Comparison of ENCODE assay signal across 8 mouse cellular contexts in the genomic region with DNA sequence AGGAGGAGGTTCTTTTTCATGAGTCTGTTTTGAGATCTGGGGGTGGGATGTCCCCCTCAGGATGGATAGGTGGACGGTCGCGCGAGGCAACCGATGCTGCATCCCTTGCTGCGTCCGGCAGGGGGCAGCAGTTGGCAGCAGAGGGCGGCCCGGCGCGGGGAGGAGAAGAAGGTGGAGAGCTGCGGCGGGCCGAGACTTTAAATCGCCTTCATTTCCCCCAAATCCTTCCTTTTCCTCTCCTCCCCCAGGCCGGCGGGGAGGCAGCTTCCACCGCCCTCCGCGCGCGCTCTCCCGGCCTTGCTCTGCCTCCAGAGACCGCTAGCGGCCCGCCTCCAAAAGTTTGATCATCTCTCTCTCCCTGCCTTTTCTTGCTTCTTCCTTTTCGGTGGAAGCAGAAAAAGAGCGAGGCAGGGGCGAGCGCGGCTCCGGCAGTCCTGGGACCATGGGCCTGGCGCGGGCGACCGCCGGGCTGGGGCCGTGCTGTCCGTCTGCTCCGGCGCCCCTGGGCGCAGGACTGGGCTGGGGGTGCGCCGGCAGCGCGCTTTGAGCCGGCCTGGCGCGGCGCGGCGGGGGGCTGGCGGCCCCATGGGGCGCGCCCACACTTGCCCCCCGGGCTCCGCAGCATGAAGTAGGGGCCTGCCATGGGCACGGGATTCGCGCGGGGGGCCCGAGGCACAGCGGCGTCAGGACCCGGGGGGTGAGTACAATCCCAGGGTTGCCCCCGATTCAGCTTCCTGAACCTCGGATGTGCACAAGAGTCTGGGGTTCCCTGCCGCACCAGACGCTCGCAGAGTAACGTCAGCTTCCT. TPM values are rescaled to one million over a fixed set of nuclear protein-coding genes. Genes with fewer than 3 reads are reported as not detected.
DNase-seq lines count a peak whose midpoint lies in the region; ATAC-seq and TF ChIP-seq lines count a peak whose summit lies in the region.

No protein-coding gene starts in this region.

- peaks cover 96% of the 10 kb centered on the region for H3K27me3 ChIP-seq in CH12.LX (replicated peaks)
- peaks cover 49% of the 10 kb centered on the region for H3K27me3 ChIP-seq in forebrain, embryonic 12.5 days
- peaks cover 11% of the 10 kb centered on the region for H3K27me3 ChIP-seq in lung, embryonic 16.5 days (ENCODE audit: control insufficient read depth, insufficient read depth, low read depth, low read length)
- no peaks in the 10 kb centered on the region; the same call in 1 of the 2 replicates for H3K27me3 ChIP-seq in thymus, adult 2 months (ENCODE audit: control insufficient read depth, insufficient read depth, low read length)

- peak overlapping the region in 2 of 3 experiments; percentile 28 to 51 for H3K4me3 ChIP-seq in CH12.LX (replicated peaks in 1 of 3; ENCODE audit: low read depth in 2 of 3, low read length in 2 of 3, poor library complexity in 1 of 3)
- peak overlapping the region; percentile 78 for H3K4me3 ChIP-seq in forebrain, embryonic 12.5 days (replicated peaks)
- peak overlapping the region; percentile 88 for H3K4me3 ChIP-seq in lung, embryonic 16.5 days (ENCODE audit: low read length)
- peak overlapping the region; percentile 66 for H3K4me3 ChIP-seq in thymus, adult 2 months (ENCODE audit: control insufficient read depth, insufficient read depth, low read length)

- intact Hi-C loops in heart, postnatal 14 days (cut with DNase I), result loop anchor here (1.0 to 2.0 kb wide), 3 partner anchors 29 to 103 kb away; no protein-coding TSS in a partner anchor

- peak overlapping the region; percentile 29; the same call in 1 of the 2 replicates for H3K9ac ChIP-seq in CH12.LX (ENCODE audit: insufficient read depth, low read depth)
- H3K9ac ChIP-seq in forebrain, embryonic 12.5 days, result peak overlapping the region; percentile 70
- H3K9ac ChIP-seq in lung, embryonic 16.5 days (ENCODE audit: low read length), result peak overlapping the region; percentile 91

- in situ Hi-C loops in CH12.LX (cut with MboI; ENCODE audit: low pct_ligation_motif_present, low pct_unique_long_range_greater_than_20kb, low sequenced_read_pairs), result loop anchor here (5.0 to 25.0 kb wide), 2 partner anchors 97 to 347 kb away; a partner anchor contains a TSS

- H3K9me3 ChIP-seq in CH12.LX (replicated peaks; ENCODE audit: low read length), result peaks cover 5% of the 10 kb centered on the region
- H3K9me3 ChIP-seq in forebrain, embryonic 12.5 days, result no peaks in the 10 kb centered on the region
- H3K9me3 ChIP-seq in lung, embryonic 16.5 days (ENCODE audit: control insufficient read depth, low read length), result no peaks in the 10 kb centered on the region

- DNase-seq in CH12.LX (ENCODE audit: extremely low read depth), result peak; percentile 29
- peak; percentile 32 for DNase-seq in c-Kit-positive CD71-negative TER-119-negative erythroid progenitor cells, embryonic 14.5 days (ENCODE audit: low read depth)
- DNase-seq in heart, postnatal 14 days, result peak; percentile 90 to 91
- peak; percentile 16 for DNase-seq in large intestine, adult 2 months (ENCODE audit: low read depth, low spot score)
- peak; percentile 59 for DNase-seq in ovary, adult 18-20 months (ENCODE audit: low spot score)
- peak; percentile 87 for DNase-seq in thymus, adult 2 months

- no peak for TF ChIP-seq POLR2A in CH12.LX (IDR thresholded peaks at IDR 0.05; ENCODE audit: low read depth, low read length)
- TF ChIP-seq POLR2A in thymus, adult 2 months (IDR thresholded peaks at IDR 0.05; ENCODE audit: control insufficient read depth, extremely low read depth, insufficient read depth, low read length, poor library complexity), result no peak

- WGBS in forebrain, embryonic 12.5 days, result 1% methylated on average over 62 of the region's 71 CpGs
- WGBS in large intestine, adult 2 months, result under 1% methylated on average over 71 of the region's 71 CpGs
- whole genome bisulfite sequencing in lung, embryonic 16.5 days, result under 1% methylated on average over 68 of the region's 71 CpGs
- WGBS in thymus, adult 2 months, result 2% methylated on average over 71 of the region's 71 CpGs

- 0 out of 4 replicates have a peak, but pooled peaks cover 0 to 3% of the 10 kb centered on the region in 2 experiments for H3K4me1 ChIP-seq in CH12.LX (ENCODE audit: control insufficient read depth in 1 of 2, insufficient read depth in 2 of 2)
- H3K4me1 ChIP-seq in forebrain, embryonic 12.5 days, result peaks cover 29% of the 10 kb centered on the region
- H3K4me1 ChIP-seq in lung, embryonic 16.5 days (replicated peaks; ENCODE audit: control insufficient read depth, insufficient read depth, low read length), result peaks cover 30% of the 10 kb centered on the region
- peaks cover 31% of the 10 kb centered on the region for H3K4me1 ChIP-seq in thymus, adult 2 months (replicated peaks; ENCODE audit: control insufficient read depth, insufficient read depth, low read length)

- peak overlapping the region; percentile 93 for H3K4me2 ChIP-seq in CH12.LX (ENCODE audit: insufficient read depth, low read depth, poor library complexity, severe bottlenecking)
- peak overlapping the region; percentile 100 for H3K4me2 ChIP-seq in forebrain, embryonic 12.5 days
- peak overlapping the region; percentile 96 for H3K4me2 ChIP-seq in lung, embryonic 16.5 days (ENCODE audit: low read depth, low read length)

- dilution Hi-C loops in CH12.LX (cut with MboI; ENCODE audit: extremely low pct_ligation_motif_present, extremely low pct_unique_long_range_greater_than_20kb, low sequenced_read_pairs), result no loop called here

- H3K27ac ChIP-seq in CH12.LX (ENCODE audit: insufficient read depth, low read depth), result no peak overlapping the region
- H3K27ac ChIP-seq in forebrain, embryonic 12.5 days, result no peak overlapping the region
- H3K27ac ChIP-seq in lung, embryonic 16.5 days (ENCODE audit: low read length), result peak overlapping the region; percentile 82
- H3K27ac ChIP-seq in thymus, adult 2 months (ENCODE audit: control insufficient read depth, insufficient read depth, low read length), result no peak overlapping the region

- peak; percentile 62 for ATAC-seq in forebrain, embryonic 12.5 days (ENCODE audit: low FRiP score)
- ATAC-seq in lung, embryonic 16.5 days (ENCODE audit: low read depth), result peak; percentile 36

- H3K36me3 ChIP-seq in CH12.LX (replicated peaks in 1 of 2; ENCODE audit: control insufficient read depth in 1 of 2, insufficient read depth in 1 of 2, low read length in 1 of 2), result no peaks in the 10 kb centered on the region
- no peaks in the 10 kb centered on the region for H3K36me3 ChIP-seq in forebrain, embryonic 12.5 days (replicated peaks)
- no peaks in the 10 kb centered on the region for H3K36me3 ChIP-seq in lung, embryonic 16.5 days (ENCODE audit: control insufficient read depth, insufficient read depth, low read length)
- no peaks in the 10 kb centered on the region for H3K36me3 ChIP-seq in thymus, adult 2 months (ENCODE audit: control insufficient read depth, insufficient read depth, low read length)

- TF ChIP-seq RAD21 in CH12.LX (IDR thresholded peaks at IDR 0.05; ENCODE audit: low read depth, low read length), result peak; percentile 61

- H3K79me2 ChIP-seq in CH12.LX (replicated peaks; ENCODE audit: control insufficient read depth, extremely low read depth, insufficient read depth, poor library complexity, severe bottlenecking), result no peaks in the 10 kb centered on the region

- no peak for TF ChIP-seq EP300 in CH12.LX (IDR thresholded peaks at IDR 0.05; ENCODE audit: low read length)

- peak; percentile 23 to 85; a peak in 3 of 4 replicates for TF ChIP-seq CTCF in CH12.LX (conservative IDR thresholded peaks at IDR 0.05 in 1 of 2, IDR thresholded peaks at IDR 0.05 in 1 of 2; ENCODE audit: low read depth in 2 of 2, low read length in 2 of 2)
- peak; percentile 95 for TF ChIP-seq CTCF in thymus, adult 2 months (IDR thresholded peaks at IDR 0.05; ENCODE audit: borderline replicate concordance, control insufficient read depth, extremely low read depth, insufficient read depth, low read length, poor library complexity)

TF ChIP-seq in CH12.LX, 34 proteins besides CTCF, POLR2A, EP300 and RAD21 (continues in another document):
- TF ChIP-seq MXI1 (IDR thresholded peaks at IDR 0.05; ENCODE audit: low read depth, low read length) (no peak), NRF1 (IDR thresholded peaks at IDR 0.05; ENCODE audit: low read depth, low read length) (no peak), ZKSCAN1 (IDR thresholded peaks at IDR 0.05; ENCODE audit: borderline replicate concordance, low read depth, low read length) (no peak), ELF1 (IDR thresholded peaks at IDR 0.05; ENCODE audit: low read depth, low read length) (no peak), BHLHE40 (IDR thresholded peaks at IDR 0.05; ENCODE audit: low read depth, low read length) (no peak), TBP (conservative IDR thresholded peaks at IDR 0.05; ENCODE audit: low read depth, low read length) (no peak), ZC3H11A (IDR thresholded peaks at IDR 0.05; ENCODE audit: low read depth, low read length) (no peak), SMC3 (IDR thresholded peaks at IDR 0.05; ENCODE audit: low read depth, low read length) (peak; percentile 81), KAT2A (IDR thresholded peaks at IDR 0.05; ENCODE audit: insufficient replicate concordance, low read length) (no peak), NELFE (IDR thresholded peaks at IDR 0.05; ENCODE audit: low read depth, low read length) (no peak), USF1 (IDR thresholded peaks at IDR 0.05; ENCODE audit: low read depth, low read length) (no peak), POLR2AphosphoS2 (IDR thresholded peaks at IDR 0.05; ENCODE audit: low read depth, low read length) (no peak), GABPA (IDR thresholded peaks at IDR 0.05; ENCODE audit: insufficient replicate concordance, low read depth, low read length) (no peak), MEF2A (IDR thresholded peaks at IDR 0.05; ENCODE audit: borderline replicate concordance, low read depth, low read length) (no peak)

RNA-seq across cellular contexts. Expression of a gene that starts 1.6 kb away (rescaled TPM):
- total RNA-seq in CH12.LX (2012; rRNA removed) (0.04 and 0.08 TPM in 2 replicates), CH12.LX (2014; rRNA removed) (0.05 TPM in 1 of 2 replicates, not detected in the other)
- polyA plus RNA-seq in CH12.LX (2012; ENCODE audit: insufficient read length, low read depth), result not detected in 2 replicates
- polyA plus RNA-seq in forebrain, embryonic 12.5 days (2016; fragmentation: Nextera tagmentation; extraction: Ambion mirVana), result 3.7 and 4.1 TPM in 2 replicates
- 1 to 10 TPM; 2.4 to 3.4 TPM for total RNA-seq in heart, postnatal 14 days (2021)
- polyA plus RNA-seq in large intestine, adult 2 months (2012; rRNA removed), result 5.5 and 6.0 TPM in 2 replicates
- 16.4 and 18.3 TPM in 2 replicates for polyA plus RNA-seq in lung, embryonic 16.5 days (2015; fragmentation: Nextera tagmentation; extraction: Ambion mirVana)
- 14.1 and 15.5 TPM in 2 replicates for polyA plus RNA-seq in thymus, adult 2 months (2012; rRNA removed)

RNA-seq across cellular contexts. Expression of a gene that starts 43.5 kb away (rescaled TPM):
- total RNA-seq in CH12.LX (2012; rRNA removed) (not detected in 2 replicates), CH12.LX (2014; rRNA removed) (not detected in 2 replicates)
- not detected in 2 replicates for polyA plus RNA-seq in CH12.LX (2012; ENCODE audit: insufficient read length, low read depth)
- not detected in 2 replicates for polyA plus RNA-seq in forebrain, embryonic 12.5 days (2016; fragmentation: Nextera tagmentation; extraction: Ambion mirVana)
- total RNA-seq in heart, postnatal 14 days (2021), result not detected
- polyA plus RNA-seq in large intestine, adult 2 months (2012; rRNA removed), result 4.8 and 6.3 TPM in 2 replicates
- polyA plus RNA-seq in lung, embryonic 16.5 days (2015; fragmentation: Nextera tagmentation; extraction: Ambion mirVana), result 4.8 and 5.4 TPM in 2 replicates
- polyA plus RNA-seq in thymus, adult 2 months (2012; rRNA removed), result 0.92 and 1.00 TPM in 2 replicates

Comparison
In these comparisons a context has a peak if more than half of its experiments do, and no peak if none do; other contexts are left out.
1. DNase-seq: peak in every context shown above with its lines; median percentile 90 in heart, postnatal 14 days; 87 in thymus, adult 2 months; 59 in ovary, adult 18-20 months; 32 in c-Kit-positive CD71-negative TER-119-negative erythroid progenitor cells, embryonic 14.5 days; 29 in CH12.LX; 16 in large intestine, adult 2 months.
2. H3K9ac ChIP-seq: peak in every context shown above with its lines; median percentile 91 in lung, embryonic 16.5 days; 70 in forebrain, embryonic 12.5 days; 29 in CH12.LX.